Mouse (Mus musculus) right cerebral cortex, postnatal 14 days (tissue): ENCODE measurements at regions not wholly inside any gene's neighbourhood (a gene's known extent, or its start where the extent isn't known, plus 50 kb on each side); places are given as distances from the start of the nearest gene placed in this dataset.

Experiments used
- DNase-seq: peaks from one replicate; pipeline ENCODE4 v3.0.0; 2022

- no peak for DNase-seq
Observed at GRCm38 (mm10) chr4:106048797-106049196, 259.1 kb downstream of the Gm12728 start.

GRCm38 (mm10) chr4:106049880-106050279 is 260.2 kb downstream of the Gm12728 start:
- no peak for DNase-seq

DNA sequence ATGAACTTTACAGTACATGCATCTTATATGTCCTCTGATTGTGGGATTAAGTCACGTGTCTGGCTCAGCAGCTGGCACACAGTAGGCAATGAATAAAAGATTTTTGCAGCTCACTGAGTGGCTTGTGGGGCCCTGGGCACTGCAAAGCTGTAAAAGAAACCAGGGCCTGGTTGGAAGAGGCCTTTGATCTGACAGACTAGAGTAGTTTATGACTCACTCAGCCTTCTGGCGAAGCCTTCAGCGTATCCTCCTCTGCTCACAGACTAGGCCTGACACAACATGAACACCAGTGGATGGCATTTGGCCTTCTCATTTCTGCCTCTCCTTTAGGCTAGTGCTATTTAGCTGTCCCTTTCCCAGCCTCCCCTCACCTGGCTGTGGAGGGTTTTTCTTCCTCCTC is 260.6 kb downstream of the Gm12728 start:
- DNase-seq, result no peak

- DNase-seq, result no peak
Observed at GRCm38 (mm10) chr4:106053496-106053895, 262.5 kb upstream of the Usp24 start.

DNA sequence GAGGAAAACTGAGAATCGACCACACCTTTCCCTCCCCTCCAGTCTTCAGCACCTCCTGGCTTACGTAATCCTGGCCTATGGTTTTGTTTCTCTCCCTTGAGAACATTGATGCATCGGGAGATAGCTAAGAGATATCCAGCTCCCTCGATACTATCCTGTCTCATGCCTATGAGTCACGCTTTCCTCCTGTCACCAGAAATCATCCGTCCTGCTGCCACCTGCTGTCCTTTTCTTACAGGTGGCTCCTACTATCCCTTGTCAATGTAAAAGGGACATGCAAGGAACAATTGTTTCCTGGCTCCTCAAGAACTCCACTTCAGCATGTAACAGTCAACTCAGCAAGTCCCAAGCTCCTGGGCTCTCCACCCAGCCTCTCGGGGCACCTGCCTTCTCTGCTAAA is 261.7 kb upstream of the Usp24 start:
- no peak for DNase-seq

DNA sequence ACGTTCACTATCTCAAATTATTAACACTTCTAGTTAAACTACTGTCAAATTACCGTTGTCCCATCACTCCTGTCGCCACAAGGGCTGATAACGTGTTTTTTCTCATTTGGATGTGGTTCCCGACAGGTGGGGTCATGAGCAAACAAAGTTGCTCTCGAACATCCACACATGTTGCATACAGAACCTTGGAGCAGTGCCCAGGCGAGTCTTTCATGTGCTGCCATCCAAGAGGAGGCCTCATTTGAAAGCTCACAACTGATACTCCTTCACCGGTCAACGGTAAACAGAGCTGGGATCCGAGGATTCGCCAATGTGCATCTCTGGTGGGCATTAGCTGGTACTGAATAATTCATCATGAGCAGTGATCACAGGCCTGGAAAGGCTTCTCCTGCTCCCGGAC is 253.4 kb upstream of the Usp24 start:
- DNase-seq, result no peak

- DNase-seq, result no peak
Observed at GRCm38 (mm10) chr4:106063851-106064382, 252.1 kb upstream of the Usp24 start.

GRCm38 (mm10) chr4:106067023-106067422 is 249.0 kb upstream of the Usp24 start:
- DNase-seq, result no peak

GRCm38 (mm10) chr4:106083546-106083945 is 232.5 kb upstream of the Usp24 start:
- no peak for DNase-seq

- DNase-seq, result no peak
Observed at GRCm38 (mm10) chr4:106091927-106092675, 223.9 kb upstream of the Usp24 start.

- DNase-seq, result no peak
Observed at GRCm38 (mm10) chr4:106092676-106093070, 223.3 kb upstream of the Usp24 start.

GRCm38 (mm10) chr4:106093252-106093651 is 222.8 kb upstream of the Usp24 start:
- DNase-seq, result no peak

DNA sequence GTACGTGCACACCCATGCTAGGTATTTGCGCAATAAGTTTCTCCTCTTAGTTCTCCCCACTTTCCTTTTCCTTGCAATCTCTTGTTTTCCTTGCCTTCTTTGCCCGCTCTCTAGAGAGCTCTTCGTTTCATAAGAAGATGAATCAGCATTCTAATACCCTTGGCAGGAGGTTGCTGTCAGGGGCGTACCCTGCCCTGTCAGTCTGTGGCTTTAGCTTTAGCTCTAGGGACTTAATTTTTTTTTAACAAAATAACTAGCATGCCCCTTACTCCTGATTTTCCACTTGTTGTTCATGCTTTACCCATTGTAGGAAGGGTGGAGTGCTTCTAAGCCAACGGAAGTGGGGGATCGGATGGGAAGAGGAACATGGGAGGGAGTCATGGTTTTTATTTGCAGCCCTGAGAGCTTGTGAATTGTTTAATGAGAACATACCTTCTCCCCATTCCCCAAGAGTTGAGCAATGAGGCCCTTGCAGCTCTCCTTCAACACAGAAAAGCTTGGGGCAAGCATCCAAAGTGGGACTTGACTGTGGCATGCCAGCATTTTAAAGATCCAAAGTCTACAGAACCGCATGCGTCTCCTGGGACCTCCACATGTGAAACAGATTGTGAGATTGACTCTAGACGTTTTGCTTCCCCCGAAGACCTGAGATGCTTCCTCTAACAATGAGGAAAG is 221.0 kb upstream of the Usp24 start:
- DNase-seq, result no peak

DNA sequence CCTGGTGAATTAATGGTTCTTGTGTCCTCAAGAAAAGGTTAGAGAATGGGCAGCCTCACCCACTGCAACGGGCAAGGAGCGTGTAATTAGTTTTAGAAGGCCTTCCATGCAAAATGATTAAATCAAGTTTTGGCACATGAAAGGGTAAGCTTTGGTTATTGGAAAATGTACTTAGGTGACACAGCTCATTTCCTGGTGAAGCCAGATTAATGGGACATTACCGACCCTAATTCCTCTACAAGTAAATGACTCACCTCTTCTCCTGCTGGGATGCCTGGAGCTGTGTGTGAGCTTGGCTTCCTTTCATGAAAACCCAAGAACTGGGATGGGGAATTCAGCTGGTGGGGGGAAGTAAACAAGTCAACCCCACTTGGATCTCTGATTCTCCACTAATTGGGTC is 219.9 kb upstream of the Usp24 start:
- DNase-seq, result no peak

DNA sequence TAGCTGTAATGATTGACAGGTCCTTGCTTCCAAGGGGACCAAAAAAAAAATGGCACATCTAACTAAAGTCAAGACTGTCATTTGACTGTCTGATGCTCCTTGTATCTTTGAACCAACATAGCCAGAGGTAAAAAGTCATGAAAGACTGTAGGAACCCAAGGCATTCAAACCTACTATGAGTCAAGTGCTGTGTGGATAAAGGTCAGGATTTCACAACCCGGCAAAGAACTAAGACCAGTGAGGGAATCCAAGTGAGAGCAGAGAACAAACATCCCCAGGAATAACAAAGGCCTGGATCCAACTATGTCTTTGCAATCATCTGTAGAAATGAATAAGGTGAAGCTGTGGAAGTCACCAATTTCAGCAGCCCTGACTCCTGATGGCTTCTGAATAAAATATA is 218.2 kb upstream of the Usp24 start:
- no peak for DNase-seq

GRCm38 (mm10) chr4:106100211-106101025 is 215.6 kb upstream of the Usp24 start:
- DNase-seq, result no peak

GRCm38 (mm10) chr4:106101904-106102303 is 214.1 kb upstream of the Usp24 start:
- DNase-seq, result no peak

DNA sequence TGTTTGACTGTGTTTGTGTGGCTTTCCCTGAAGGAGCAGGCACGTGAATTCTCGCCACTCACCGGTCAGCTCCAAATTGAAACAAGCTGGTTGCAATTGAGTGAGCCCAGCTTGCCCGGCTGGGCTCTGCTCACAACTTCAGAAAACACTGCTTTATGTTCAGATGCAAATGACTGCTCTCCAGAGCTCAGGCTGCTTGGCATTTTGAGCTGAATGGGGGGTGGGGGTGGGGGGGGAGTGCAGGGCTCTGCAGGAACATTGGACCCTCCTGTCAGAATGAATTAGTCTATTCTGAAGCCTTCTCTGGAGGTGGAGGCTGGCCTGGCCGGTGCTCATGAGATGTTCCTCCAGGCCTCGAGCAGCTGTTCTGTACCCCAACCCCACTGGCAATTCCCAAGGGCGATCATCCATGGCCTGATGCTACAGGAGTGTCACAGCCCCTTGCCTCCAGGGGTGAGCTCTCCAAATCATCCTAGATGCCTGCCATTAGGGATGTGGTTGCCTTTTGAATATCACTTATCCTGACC is 213.5 kb upstream of the Usp24 start:
- no peak for DNase-seq

GRCm38 (mm10) chr4:106103750-106104635 is 212.0 kb upstream of the Usp24 start:
- peak; percentile 26 for DNase-seq

DNA sequence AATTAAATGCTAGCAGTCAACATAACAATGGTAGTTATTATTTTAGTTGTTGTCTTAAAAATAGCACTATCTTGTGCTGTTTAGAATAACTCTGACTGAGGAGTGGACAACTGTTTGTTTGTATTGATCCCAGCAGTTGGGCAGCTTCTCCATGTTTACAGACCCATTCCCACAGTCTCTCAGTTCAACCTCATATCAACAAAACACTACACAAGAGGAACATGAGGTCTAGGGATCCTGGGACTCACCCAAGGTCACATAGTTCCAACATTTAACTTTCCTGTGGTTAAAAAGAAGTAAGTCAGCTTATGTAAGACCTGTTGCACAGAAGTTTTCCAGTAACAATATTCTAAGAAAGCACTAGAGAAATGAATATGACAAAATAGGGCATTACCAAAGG is 203.0 kb upstream of the Usp24 start:
- DNase-seq, result no peak

DNA sequence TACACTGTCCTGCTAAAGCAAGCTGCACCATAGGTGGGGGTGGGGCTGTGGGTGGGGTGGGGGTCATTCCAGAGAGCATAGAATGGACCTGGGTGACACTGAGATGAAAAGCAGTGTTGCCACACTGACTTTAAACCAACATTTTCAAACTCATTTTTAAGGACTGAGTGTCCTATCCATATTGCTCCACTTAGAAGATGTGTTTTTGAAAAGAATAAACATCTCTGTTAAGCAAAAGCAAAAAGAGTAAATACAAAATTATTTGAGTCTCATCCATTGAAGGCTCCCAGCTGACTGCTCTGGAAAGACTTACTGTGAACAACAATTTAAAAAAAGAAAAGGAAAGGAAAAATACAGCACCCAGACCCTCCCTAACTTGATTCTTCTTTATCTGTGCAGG is 202.3 kb upstream of the Usp24 start:
- DNase-seq, result no peak

- DNase-seq, result no peak
Observed at GRCm38 (mm10) chr4:106116611-106117010, 199.4 kb upstream of the Usp24 start.
